Mouse (Mus musculus): ENCODE results near the gene Chst1. TPM values are rescaled to one million over a fixed set of nuclear protein-coding genes. Genes with fewer than 3 reads are reported as not detected.

Chst1 gene
- polyA plus RNA-seq, 1 experiment from 2014 or later: 7.2 TPM

GRCm38 (mm10) chr2:92617077-92617756 is 17.7 kb downstream of the Chst1 start:
- H3K4me1 ChIP-seq (replicated peaks; ENCODE audit: control insufficient read depth, insufficient read depth, low read length): no peaks in the 10 kb centered on the region
- no peaks in the 10 kb centered on the region for H3K27me3 ChIP-seq (ENCODE audit: control insufficient read depth, insufficient read depth, low read length)
- no peaks in the 10 kb centered on the region for H3K36me3 ChIP-seq (ENCODE audit: control insufficient read depth, insufficient read depth, low read length)
- no peak overlapping the region for H3K4me2 ChIP-seq (ENCODE audit: low read depth, low read length, severe bottlenecking)
- H3K4me3 ChIP-seq (ENCODE audit: low read depth, low read length): no peak overlapping the region
- ATAC-seq (replicated peaks; ENCODE audit: low FRiP score) (no peak), DNase-seq (ENCODE audit: low spot score) (no peak)
- WGBS: 82% methylated on average over 16 of the region's 16 CpGs
- H3K27ac ChIP-seq (ENCODE audit: low read depth, low read length): no peak overlapping the region
- H3K9ac ChIP-seq (ENCODE audit: low read length): no peak overlapping the region
- no peaks in the 10 kb centered on the region for H3K9me3 ChIP-seq (ENCODE audit: control insufficient read depth, low read length)

- Histone ChIP-seq H3K4me2 (ENCODE audit: low read depth, low read length, severe bottlenecking) (no peak overlapping the region), H3K36me3 (ENCODE audit: control insufficient read depth, insufficient read depth, low read length) (no peaks in the 10 kb centered on the region), H3K9me3 (ENCODE audit: control insufficient read depth, low read length) (no peaks in the 10 kb centered on the region), H3K9ac (ENCODE audit: low read length) (no peak overlapping the region), H3K4me3 (ENCODE audit: low read depth, low read length) (no peak overlapping the region), H3K27ac (ENCODE audit: low read depth, low read length) (no peak overlapping the region), H3K4me1 (replicated peaks; ENCODE audit: control insufficient read depth, insufficient read depth, low read length) (no peaks in the 10 kb centered on the region), H3K27me3 (ENCODE audit: control insufficient read depth, insufficient read depth, low read length) (no peaks in the 10 kb centered on the region)
- DNase-seq (ENCODE audit: low spot score) (no peak), ATAC-seq (replicated peaks; ENCODE audit: low FRiP score) (no peak)
- WGBS: 78% methylated on average over 6 of the region's 6 CpGs
These were observed 18.5 kb downstream of the Chst1 start for GRCm38 (mm10) chr2:92618016-92618415.

- no peak overlapping the region for H3K27ac ChIP-seq (ENCODE audit: low read depth, low read length)
These were observed 28.1 kb downstream of the Chst1 start for GRCm38 (mm10) chr2:92627633-92628032.

GRCm38 (mm10) chr2:92630799-92631198 is 31.3 kb downstream of the Chst1 start:
- Histone ChIP-seq H3K9me3 (ENCODE audit: control insufficient read depth, low read length) (no peaks in the 10 kb centered on the region), H3K4me3 (ENCODE audit: low read depth, low read length) (no peak overlapping the region), H3K4me1 (replicated peaks; ENCODE audit: control insufficient read depth, insufficient read depth, low read length) (no peaks in the 10 kb centered on the region), H3K4me2 (ENCODE audit: low read depth, low read length, severe bottlenecking) (no peak overlapping the region), H3K27ac (ENCODE audit: low read depth, low read length) (no peak overlapping the region), H3K9ac (ENCODE audit: low read length) (no peak overlapping the region), H3K27me3 (ENCODE audit: control insufficient read depth, insufficient read depth, low read length) (no peaks in the 10 kb centered on the region), H3K36me3 (ENCODE audit: control insufficient read depth, insufficient read depth, low read length) (no peaks in the 10 kb centered on the region)
- 92% methylated on average over 11 of the region's 11 CpGs for WGBS
- ATAC-seq (replicated peaks; ENCODE audit: low FRiP score) (no peak), DNase-seq (ENCODE audit: low spot score) (no peak)

More at GRCm38 (mm10) chr2:92627633-92628032, 28.1 kb downstream of the Chst1 start:
- Histone ChIP-seq H3K4me2 (ENCODE audit: low read depth, low read length, severe bottlenecking) (no peak overlapping the region), H3K27me3 (ENCODE audit: control insufficient read depth, insufficient read depth, low read length) (no peaks in the 10 kb centered on the region), H3K4me1 (replicated peaks; ENCODE audit: control insufficient read depth, insufficient read depth, low read length) (no peaks in the 10 kb centered on the region), H3K4me3 (ENCODE audit: low read depth, low read length) (no peak overlapping the region), H3K9ac (ENCODE audit: low read length) (no peak overlapping the region), H3K9me3 (ENCODE audit: control insufficient read depth, low read length) (no peaks in the 10 kb centered on the region), H3K36me3 (ENCODE audit: control insufficient read depth, insufficient read depth, low read length) (no peaks in the 10 kb centered on the region)
- ATAC-seq (replicated peaks; ENCODE audit: low FRiP score): no peak
- WGBS: 82% methylated on average over 2 of the region's 2 CpGs
- no peak for DNase-seq (ENCODE audit: low spot score)

- WGBS: 68% methylated on average over 1 of the region's 1 CpGs
- Histone ChIP-seq H3K27me3 (ENCODE audit: control insufficient read depth, insufficient read depth, low read length) (no peaks in the 10 kb centered on the region), H3K4me3 (ENCODE audit: low read depth, low read length) (no peak overlapping the region), H3K9me3 (ENCODE audit: control insufficient read depth, low read length) (no peaks in the 10 kb centered on the region), H3K27ac (ENCODE audit: low read depth, low read length) (no peak overlapping the region), H3K9ac (ENCODE audit: low read length) (no peak overlapping the region), H3K36me3 (ENCODE audit: control insufficient read depth, insufficient read depth, low read length) (no peaks in the 10 kb centered on the region), H3K4me2 (ENCODE audit: low read depth, low read length, severe bottlenecking) (no peak overlapping the region), H3K4me1 (replicated peaks; ENCODE audit: control insufficient read depth, insufficient read depth, low read length) (no peaks in the 10 kb centered on the region)
- no peak for DNase-seq (ENCODE audit: low spot score)
- ATAC-seq (replicated peaks; ENCODE audit: low FRiP score): no peak
These were observed 32.5 kb downstream of the Chst1 start for GRCm38 (mm10) chr2:92632027-92632426.

GRCm38 (mm10) chr2:92640555-92640954 is 41.0 kb downstream of the Chst1 start:
- H3K9ac ChIP-seq (ENCODE audit: low read length): no peak overlapping the region
- H3K4me1 ChIP-seq (replicated peaks; ENCODE audit: control insufficient read depth, insufficient read depth, low read length): no peaks in the 10 kb centered on the region
- H3K4me3 ChIP-seq (ENCODE audit: low read depth, low read length): no peak overlapping the region
- H3K36me3 ChIP-seq (ENCODE audit: control insufficient read depth, insufficient read depth, low read length): no peaks in the 10 kb centered on the region
- H3K4me2 ChIP-seq (ENCODE audit: low read depth, low read length, severe bottlenecking): no peak overlapping the region
- H3K9me3 ChIP-seq (ENCODE audit: control insufficient read depth, low read length): no peaks in the 10 kb centered on the region
- ATAC-seq (replicated peaks; ENCODE audit: low FRiP score) (no peak), DNase-seq (ENCODE audit: low spot score) (peak; percentile 60)
- 22% methylated on average over 8 of the region's 8 CpGs for WGBS
- H3K27me3 ChIP-seq (ENCODE audit: control insufficient read depth, insufficient read depth, low read length): no peaks in the 10 kb centered on the region
- no peak overlapping the region for H3K27ac ChIP-seq (ENCODE audit: low read depth, low read length)

- Histone ChIP-seq H3K4me2 (ENCODE audit: low read depth, low read length, severe bottlenecking) (no peak overlapping the region), H3K36me3 (ENCODE audit: control insufficient read depth, insufficient read depth, low read length) (no peaks in the 10 kb centered on the region), H3K9me3 (ENCODE audit: control insufficient read depth, low read length) (no peaks in the 10 kb centered on the region), H3K27ac (ENCODE audit: low read depth, low read length) (no peak overlapping the region), H3K4me1 (replicated peaks; ENCODE audit: control insufficient read depth, insufficient read depth, low read length) (no peaks in the 10 kb centered on the region), H3K9ac (ENCODE audit: low read length) (no peak overlapping the region), H3K4me3 (ENCODE audit: low read depth, low read length) (no peak overlapping the region), H3K27me3 (ENCODE audit: control insufficient read depth, insufficient read depth, low read length) (no peaks in the 10 kb centered on the region)
- no peak for DNase-seq (ENCODE audit: low spot score)
- WGBS: 69% methylated on average over 7 of the region's 7 CpGs
- ATAC-seq (replicated peaks; ENCODE audit: low FRiP score): no peak
These were observed 46.0 kb downstream of the Chst1 start for GRCm38 (mm10) chr2:92645282-92646037.

GRCm38 (mm10) chr2:92649154-92649801 is 49.8 kb downstream of the Chst1 start:
- Histone ChIP-seq H3K4me2 (ENCODE audit: low read depth, low read length, severe bottlenecking) (no peak overlapping the region), H3K9me3 (ENCODE audit: control insufficient read depth, low read length) (no peaks in the 10 kb centered on the region), H3K27me3 (ENCODE audit: control insufficient read depth, insufficient read depth, low read length) (no peaks in the 10 kb centered on the region), H3K27ac (ENCODE audit: low read depth, low read length) (no peak overlapping the region), H3K36me3 (ENCODE audit: control insufficient read depth, insufficient read depth, low read length) (no peaks in the 10 kb centered on the region), H3K4me1 (replicated peaks; ENCODE audit: control insufficient read depth, insufficient read depth, low read length) (no peaks in the 10 kb centered on the region), H3K9ac (ENCODE audit: low read length) (no peak overlapping the region), H3K4me3 (ENCODE audit: low read depth, low read length) (no peak overlapping the region)
- 64% methylated on average over 5 of the region's 5 CpGs for WGBS
- DNase-seq (ENCODE audit: low spot score) (no peak), ATAC-seq (replicated peaks; ENCODE audit: low FRiP score) (no peak)
